Mouse (Mus musculus) ovary, postnatal 10 days (tissue): ENCODE data around the gene Gen1.
A peak's percentile ranks its signal among the peaks of the same experiment; 100 is the strongest.

Experiments used
- DNase-seq: peaks from one replicate; pipeline ENCODE4 v3.0.0; 2022; ENCODE audit warnings: low spot score

Gene Gen1

DNA sequence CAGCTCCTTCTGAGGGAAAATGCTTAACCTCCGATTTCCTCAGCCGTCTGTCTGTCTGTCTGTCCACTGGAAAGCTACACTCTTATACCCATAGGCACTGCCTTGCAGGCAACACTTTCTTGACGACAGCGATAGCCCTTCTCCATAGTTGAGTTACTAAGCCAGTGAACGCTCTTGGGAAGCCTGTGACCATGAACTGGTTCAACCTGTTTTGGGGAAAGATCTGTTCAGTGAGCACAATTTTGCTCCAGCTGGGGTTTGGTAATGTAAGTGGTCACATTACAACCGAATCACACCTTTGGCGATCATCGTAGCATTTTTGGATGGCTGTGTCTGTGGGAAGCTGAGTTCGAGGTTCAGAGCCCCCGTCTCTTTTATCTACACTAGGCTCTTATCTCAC, 42.5 kb downstream of the Gen1 start:
- no peak for DNase-seq

DNA sequence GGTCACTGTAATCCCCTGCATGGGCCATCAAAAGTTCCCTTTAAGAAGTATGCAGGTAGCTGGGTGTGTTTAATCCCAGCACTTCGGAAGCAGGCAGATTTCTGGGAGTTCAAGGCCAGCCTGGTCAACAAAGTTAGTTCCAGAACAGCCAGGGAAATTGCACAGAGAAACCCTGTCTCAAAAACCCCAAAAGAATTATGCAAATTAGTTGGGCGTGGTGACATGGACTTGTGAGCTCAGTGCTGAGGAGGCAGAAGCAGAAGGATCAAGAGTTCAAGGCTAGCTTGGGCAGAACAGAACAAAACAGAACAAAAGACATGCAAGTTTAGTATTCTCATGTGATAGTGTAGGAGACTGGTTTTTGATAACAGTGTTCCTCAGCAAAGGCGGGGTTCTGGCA, 43.0 kb downstream of the Gen1 start:
- no peak for DNase-seq

DNA sequence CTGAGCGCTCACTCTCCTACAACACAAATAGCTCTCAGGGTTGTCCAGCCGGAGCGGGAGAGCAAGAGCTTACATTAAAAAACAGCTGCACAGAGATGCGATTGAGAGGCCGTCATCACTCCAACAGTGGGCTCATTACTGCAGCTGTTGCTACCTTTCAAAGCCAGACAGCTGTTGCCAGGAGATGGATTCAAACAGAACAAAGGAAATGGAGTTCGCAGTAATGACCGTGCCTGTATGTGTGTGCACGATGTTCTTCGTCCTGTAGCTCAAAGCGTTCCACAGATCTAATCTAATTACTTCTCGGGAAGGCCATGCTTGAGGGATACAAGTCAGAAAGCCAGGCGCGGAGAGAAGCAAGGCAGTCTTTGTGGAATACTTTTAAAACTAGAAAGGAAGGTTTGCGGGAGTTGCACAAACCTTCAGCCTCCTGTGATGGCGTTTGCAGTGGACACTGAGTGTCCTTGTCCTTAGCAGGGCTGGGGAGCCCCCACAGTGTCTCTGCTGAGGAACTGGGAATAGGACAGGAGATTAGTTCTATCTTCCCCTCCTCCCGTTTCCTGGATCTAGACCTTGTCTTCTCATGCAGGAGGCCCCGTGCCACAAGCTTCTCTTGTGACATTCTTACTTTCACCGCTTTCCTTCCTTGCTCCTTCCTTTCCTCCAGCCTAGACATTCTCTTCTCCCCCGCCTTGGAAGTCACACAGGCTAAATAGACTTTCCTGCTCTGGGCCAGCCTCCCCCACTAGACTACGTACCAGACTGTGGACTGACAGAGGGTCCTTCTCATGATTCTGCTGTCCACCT, 43.9 kb downstream of the Gen1 start:
- no peak for DNase-seq

DNA sequence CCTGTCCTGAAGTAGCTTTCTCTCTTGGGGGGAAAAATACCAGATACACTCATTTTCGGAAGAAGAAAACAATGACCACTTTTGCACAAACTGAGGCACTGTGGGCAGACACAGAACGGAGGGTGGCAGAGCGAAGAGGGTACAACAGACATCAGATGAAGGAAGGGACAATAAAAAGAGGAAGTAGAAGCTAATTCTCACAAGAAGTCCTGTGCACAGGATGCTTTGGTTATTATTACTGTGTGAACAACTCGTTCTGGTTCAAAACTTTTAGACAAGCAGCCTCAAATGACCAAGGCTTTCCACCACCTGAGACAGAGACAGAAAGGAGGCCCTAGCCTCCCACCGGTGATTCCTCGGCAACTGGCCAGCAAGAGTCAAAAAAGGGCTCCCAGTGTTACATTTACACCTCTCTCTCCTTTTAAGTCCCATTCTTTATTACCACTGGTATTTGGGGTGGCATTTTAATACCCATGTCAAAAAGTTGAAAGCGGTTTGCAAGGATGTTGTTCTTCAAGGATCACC, 47.8 kb downstream of the Gen1 start:
- DNase-seq, result no peak

DNA sequence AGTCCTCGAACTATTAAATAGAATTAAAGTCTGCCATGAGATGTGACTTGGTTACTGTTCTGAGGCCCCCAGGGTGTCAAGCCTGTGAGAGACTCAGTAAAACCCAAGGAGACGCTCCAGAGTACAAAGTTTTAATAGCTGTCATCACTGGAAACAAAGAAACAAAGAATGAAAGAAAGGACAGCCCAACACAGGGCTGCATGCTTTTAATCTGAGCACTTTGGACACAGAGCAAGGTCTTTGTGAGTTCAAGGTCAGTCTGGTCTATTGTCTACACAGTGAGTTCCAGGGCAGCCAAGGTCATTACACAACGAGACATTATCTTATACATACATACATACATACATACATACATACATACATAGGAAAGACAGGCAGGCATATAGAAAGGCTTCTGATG, 49.1 kb downstream of the Gen1 start:
- DNase-seq, result no peak

DNA sequence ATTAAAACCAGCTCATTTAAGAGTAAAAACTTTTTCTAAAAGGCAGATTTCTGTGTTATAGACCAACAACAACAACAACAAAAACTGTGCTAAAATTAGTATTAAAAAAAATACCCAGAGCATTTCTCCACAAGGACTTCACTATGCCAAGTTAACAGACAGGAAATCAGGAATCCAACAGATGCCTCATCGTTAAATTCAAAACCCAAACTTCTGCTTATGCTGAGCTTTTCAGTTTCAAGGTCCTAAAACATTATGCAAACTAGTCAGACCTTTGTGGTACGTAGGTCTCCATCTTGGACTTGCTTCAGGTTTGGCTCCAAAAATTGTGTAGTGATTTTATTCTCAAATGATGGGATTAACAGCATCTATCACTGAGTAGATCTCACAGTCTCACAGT, 50.0 kb downstream of the Gen1 start:
- no peak for DNase-seq

DNA sequence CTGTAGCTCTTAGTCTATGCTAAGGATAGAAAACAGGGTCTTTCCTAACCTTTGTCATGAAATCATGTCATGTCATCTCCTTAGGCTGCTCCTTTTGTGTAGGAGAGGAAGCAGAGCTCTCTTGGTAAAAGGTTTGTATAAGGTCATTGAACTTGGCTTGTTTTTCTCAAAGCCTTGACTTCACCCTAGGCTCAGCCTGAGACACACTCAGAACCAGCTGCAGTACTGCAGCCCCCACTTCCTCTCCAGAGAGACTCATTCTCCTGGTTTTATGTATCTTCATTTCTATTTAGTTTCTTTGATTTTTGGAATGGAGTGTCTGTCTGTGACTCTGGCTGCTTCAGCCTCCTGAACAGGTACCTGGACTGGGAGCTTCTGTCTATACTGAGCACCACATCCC, 50.8 kb downstream of the Gen1 start:
- no peak for DNase-seq

DNA sequence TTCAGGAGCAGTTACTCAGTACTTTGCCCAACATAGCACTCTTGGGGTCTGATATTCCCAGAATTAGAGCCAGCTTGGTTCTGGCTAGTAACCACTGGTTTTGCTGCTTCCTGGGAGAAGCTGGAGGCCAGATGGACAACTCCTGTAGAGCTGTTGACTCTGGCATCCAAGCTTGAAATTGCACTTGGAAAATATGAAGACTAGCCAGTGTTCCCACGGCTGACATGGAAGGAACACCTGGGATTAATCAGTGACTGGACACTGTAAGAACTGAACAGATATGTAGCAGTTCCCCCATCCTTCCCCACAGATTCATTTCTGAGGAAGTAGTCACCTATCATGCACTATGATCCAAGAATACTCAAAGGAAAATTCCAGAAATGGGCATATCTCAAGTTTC, 52.7 kb downstream of the Gen1 start:
- DNase-seq, result no peak

DNA sequence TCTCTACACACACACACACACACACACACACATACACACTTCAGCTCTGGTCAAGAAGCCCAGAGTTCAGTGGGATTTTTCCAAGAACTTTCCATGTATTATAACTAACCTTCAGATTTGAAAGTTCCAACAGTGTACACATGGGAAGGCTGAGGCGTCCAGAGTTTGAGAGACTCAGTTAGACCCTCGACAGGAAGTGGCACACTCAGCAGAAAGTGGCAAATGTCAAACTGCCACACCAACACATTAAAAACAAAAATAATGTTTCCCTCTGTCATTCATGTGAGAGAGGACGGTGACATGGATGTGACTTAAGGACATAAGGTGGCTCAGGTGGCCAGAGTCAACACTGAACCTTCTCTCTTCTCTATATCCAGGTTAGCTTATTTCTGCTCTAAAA, 55.2 kb downstream of the Gen1 start:
- DNase-seq, result no peak

DNA sequence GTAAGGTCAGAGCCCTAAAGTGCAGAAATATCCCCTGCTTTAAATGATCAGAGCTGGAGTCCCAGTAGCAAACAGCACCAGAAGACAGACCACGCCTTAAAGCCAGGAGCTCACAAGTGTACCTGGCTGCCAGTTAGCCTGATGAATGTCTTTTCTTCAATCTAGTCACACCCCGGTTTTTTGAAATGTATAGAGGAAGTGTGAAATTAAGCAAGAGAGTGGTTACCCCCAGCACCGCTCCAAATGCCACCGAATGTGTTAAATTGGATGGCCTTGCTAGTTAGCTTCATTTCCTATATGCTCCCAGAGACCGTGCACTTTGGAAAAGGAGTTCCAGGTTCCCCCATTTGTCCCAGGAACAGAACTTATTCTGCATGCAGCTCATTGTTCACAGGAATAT, 56.0 kb downstream of the Gen1 start:
- no peak for DNase-seq

DNA sequence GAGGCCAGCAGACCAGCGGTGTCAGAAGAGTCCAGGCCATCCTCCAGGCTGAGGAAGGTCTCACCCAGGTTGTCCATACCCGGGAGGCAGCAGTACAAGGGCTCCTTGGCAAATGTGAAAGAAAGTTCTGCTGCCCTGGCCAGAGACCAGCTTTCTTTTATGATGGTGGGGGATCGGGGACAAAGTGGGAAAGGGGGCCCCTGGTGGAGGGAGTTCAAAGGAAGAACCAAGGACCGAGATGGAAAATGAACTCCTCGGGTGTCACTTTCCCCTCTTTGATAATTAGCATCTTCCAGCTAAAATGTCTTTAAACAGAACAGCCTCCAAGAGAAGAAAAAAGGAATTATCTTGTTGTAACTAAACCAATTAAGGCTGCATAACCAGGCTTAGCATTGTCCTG, 56.7 kb downstream of the Gen1 start, which contains the start of gene Msgn1:
Msgn1 (minus strand) TSS at position 101 of the 400 bp plus-strand sequence.
- no peak for DNase-seq

DNA sequence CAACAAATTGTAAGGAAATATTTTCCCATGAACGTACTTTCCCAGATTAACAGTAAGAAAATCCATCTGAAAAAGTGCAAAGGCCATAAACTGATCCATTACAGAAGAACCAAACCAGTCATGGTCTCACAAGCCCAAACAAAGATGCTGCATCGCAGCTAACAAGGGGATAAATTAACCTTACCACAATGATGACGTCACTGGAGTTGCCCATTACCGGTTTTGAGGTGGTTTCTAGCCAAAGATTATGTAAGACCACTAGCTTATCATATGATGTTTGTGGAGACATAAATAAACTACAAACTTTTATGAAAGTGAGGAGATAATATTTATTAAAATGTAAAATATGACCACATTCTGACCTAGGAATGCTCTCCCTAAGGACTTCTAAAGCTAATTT, 59.3 kb downstream of the Gen1 start:
- no peak for DNase-seq

DNA sequence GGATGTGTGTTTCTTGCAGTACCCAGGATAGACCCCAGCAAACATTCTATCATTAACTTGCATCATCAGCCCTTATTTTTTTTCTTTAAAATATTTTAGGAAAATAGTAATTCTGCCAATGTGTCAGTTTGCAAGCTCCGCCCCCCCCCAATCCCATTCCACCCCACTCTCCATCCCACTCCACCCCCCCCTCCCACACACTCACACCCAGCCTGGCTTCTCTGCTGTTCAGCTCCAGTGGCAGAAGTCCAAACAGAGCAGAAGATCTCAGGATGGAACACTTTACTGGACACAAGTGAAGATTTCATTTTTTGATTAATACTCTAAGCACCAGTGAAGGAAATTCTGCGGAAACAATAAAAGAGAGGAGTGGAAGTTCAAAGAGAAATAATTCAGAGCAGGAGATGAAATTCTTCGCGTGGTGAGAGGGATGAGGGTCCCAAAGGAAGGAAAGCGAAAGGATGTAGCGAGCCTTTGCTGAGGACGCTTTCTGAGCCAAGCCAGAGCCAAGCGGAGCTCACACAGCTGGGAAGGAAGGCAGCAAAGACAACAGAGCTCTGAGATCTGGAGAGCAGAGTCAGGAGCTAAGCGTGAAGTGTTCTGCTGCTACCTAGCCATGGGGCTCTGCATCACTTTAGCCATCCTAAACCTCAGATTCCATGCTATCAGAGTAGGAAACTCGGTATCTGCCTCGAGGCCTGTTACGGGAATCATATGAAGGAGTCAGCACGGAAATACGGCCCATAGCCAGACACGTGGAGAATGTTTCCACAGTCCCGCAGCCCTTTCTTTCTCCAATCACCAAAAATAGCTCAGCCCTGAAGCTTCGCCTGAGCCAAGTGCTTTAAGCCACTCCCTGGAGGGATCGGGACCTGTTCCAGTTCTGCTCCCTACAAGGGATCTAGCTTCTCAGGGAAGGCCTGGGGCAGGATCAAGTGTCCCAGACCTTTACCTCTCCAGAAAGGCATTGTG, 61.6 kb downstream of the Gen1 start:
- DNase-seq, result peak; percentile 22

DNA sequence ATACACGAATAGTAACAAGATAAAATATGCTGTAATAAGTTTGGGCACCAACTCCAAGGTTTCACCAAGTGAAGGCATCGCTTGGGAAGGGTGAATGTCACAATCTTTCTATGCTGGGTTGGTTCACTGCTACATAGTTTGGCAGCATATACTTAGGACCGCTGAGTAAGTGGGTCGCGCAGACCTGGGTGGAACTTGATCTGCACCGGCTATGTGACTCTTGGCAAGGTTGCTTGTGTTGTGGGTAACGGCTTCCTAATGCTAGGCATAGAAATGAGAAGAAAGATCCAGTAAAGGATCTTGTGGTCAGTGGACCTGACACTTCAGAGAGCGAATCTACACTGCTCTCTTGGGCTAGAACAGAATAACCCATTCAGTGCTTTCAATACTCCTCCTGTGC, 63.1 kb downstream of the Gen1 start:
- no peak for DNase-seq

DNA sequence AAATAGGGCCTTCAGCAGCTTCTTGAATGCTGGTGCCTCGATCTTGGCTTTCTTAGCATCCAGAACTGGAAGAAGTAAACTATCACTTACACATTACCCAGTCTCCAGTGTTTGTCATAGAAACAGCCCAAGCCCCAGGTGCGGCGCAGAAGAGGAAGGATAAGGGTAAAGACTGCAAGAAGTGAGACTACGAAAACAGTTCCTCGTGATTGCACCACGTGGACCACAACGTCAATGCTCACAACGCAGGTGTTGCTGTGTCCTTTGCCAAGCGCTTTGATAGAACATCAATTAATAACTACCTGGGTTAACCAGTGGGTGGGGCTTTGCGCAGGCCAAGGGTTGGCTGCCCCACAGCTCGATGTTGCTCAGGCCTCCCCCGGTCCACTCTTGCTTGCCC, 64.9 kb downstream of the Gen1 start:
- no peak for DNase-seq

DNA sequence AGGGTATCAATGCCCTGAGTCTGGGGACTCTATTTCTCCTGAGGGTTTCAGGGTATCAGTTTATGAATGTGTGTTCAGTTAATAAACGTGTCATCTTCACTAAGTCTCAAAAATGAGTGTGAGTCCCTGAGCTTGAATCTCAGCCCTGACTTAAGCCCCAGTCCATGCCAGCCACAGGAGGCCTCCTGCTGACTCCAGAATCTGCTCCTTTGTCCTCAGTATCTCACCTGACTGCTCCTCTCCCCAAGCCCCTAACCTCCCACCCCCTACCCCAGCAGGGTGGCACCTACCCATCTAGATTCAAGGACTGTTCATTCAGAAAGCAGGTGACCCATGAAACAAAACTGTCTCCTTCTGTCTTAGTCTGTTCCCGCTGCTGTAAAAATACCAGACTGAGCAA, 67.0 kb downstream of the Gen1 start:
- no peak for DNase-seq

DNA sequence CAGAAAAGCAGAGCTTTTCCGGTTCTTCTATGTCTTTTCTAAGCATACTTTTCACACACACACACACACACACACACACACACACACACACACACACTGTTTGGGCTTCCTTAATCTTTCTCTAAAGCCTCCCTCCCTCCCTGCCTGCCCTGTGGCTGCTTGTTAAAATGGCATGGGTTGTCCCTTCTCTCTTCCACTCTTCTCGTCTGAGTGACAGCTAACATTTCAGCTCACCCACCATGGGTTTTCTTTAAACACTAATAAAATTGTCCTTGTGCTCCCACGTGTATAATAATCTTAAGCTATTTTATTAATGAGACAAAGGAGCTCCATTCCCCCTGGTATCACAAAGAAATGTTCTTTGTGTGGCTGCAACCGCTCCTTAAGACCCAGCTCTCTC, 67.6 kb downstream of the Gen1 start:
- DNase-seq, result no peak

DNA sequence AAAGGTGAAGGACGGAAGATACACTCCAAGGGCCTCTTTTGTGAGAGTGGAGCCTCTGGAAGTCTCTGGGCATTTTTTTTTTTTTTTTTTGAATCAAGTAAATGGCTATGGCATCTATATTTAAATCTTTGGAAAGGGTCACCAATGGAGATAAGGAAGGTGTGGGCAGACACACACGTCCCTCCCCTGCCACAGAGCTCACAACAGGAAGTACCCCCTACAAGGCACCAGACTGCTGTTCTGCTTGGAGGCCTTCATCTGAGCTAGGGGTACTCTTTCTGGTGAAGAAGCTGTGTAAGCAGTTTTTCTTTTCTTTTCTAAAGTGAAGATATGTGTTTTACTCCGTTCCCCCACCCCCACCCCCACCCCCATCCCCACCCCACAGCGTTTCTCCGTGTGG, 68.8 kb downstream of the Gen1 start:
- DNase-seq, result no peak

DNA sequence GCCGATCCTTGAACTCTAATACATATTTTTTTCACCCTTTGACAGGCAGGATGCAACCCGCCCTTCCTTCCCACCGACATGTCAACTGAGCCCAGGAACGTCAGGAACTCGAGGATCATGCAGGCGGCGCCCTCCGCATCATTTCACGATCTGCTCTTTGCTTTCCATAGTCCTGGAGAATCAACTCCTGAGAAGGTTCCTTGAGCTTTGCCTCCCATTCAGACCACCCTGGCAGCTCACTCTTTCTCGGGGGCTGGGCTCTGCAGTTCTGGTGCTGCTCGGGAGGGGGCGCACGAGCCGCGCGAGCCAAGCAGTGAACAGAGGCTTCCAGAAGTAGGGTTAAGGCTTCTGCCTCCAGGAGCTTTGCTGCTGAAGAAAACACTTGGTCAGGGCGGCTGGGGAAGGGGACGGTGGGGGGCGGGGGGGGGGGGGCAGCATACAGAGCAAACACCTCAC, 69.4 kb downstream of the Gen1 start:
- DNase-seq, result peak; percentile 70

DNA sequence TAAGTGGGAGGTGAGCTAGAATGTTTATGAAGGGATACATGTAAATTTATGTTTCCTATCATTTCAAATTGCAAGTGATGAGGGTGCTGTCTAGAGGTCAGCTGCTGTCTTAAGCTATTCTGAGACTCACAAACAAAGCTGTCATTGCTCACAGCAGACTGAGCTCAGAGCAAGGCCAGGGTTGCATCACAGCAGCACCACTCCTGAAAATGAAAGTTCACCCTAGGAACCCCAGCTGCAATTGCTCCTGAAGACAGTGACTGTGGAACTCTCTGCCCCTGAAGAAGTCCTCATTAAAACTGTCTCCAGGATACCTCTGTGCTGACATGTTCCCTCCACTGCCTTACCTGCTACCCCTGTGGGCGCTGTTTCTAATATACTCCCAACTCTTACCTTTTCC, 70.6 kb downstream of the Gen1 start:
- no peak for DNase-seq
